Mouse (Mus musculus): ENCODE measurements at regions not wholly inside any gene's neighbourhood (a gene's known extent, or its start where the extent isn't known, plus 50 kb on each side); places are given as distances from the start of the nearest gene placed in this dataset.
"Not testable (repeated sequence)": the region's sequence is repeated elsewhere in the genome, so short reads cannot be mapped to it uniquely, and the experiment has no call there.

DNA sequence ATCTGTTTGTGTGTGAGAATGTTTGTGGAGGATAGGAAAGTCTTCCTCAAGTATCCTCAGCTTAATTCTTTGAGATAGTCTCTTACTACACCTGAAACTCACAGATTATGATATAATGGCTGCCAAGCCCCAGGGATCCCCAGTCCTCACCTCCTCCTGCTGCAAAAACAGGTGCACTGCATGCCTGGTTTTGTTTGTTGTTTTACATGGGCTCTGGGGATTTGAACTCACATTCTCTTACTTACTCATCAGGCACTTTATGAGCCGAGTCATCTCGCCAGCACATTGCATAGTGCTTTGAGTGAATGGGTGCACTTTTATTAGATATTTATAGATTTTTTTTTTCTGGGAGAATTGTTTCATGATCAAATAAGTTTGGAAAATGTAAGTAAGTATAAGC lies 56.3 kb downstream of the Mterf1b start:
- DNase-seq (ENCODE audit: low spot score) = no peak

DNA sequence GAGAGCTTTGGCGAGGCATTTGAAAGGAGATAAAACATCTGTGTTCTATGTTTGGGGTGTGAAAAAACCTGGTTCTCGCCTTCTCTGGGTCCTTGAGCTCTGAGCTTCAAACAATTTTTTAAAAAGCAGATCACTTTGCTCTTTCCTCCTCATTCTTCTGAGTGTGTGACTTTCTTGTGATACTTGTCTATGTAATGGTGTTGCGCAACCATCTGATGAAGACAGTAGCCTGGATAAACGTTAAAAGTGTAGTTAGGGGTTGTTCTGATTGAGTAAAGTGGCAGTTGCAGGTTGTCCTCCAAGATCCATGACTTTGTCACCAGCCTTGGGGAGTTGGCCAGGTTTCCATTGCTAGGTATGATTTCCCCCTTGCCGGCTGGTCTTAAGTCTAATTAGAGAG lies 62.1 kb downstream of the Mterf1b start:
- not testable (repeated sequence) for DNase-seq (ENCODE audit: low spot score)

- DNase-seq (ENCODE audit: low spot score) = no peak
Measured at GRCm38 (mm10) chr5:4257048-4257750, 65.0 kb downstream of the Mterf1b start.

DNA sequence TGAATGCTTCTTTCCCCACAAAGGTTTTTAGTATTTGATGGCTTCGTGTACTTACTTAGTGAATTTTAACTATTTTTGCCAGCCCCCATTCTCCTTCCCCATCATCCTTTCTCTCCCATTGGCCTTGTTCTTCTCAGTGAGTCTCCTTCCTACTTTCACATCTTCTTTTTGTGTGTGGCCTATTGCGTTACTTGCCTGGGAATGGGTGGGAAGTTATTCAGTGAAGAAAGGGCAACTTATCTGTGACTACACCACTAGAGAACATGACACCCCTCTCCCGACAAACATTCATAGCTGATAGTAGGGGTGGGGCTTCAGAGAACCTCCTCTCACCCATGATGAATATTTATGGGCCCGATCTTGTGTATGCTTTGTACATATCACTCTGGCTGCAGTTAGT lies 67.1 kb downstream of the Mterf1b start:
- DNase-seq (ENCODE audit: low spot score) = no peak

GRCm38 (mm10) chr5:4262666-4263065 lies 70.5 kb downstream of the Mterf1b start:
- DNase-seq (ENCODE audit: low spot score) = no peak

DNA sequence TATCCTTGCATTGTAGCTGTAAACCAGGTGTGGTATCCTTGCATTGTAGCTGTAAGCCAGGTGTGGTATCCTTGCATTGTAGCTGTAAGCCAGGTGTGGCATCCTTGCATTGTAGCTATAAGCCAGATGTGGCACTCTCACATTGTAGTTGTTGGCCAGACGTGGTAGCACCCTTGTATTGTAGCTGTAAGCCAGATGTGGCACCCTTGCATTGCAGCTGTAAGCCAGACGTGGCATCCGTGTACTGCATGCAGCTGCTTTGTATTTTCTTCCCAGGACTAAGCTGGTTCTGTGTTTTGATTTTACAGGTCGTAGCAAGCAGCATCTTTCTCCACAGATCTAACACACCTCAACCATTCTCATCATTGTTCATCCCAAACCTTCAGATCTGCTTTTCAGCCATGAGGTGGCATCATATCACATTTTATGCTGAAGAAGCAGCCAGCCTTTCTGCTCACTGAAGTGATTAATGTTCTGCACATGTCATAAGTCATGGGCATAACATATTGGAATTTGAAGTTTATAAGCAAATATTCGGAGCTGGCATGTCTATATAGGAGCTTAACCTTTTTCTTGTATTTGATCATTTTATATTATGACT lies 71.5 kb downstream of the Mterf1b start:
- DNase-seq (ENCODE audit: low spot score) = peak; percentile 9

DNA sequence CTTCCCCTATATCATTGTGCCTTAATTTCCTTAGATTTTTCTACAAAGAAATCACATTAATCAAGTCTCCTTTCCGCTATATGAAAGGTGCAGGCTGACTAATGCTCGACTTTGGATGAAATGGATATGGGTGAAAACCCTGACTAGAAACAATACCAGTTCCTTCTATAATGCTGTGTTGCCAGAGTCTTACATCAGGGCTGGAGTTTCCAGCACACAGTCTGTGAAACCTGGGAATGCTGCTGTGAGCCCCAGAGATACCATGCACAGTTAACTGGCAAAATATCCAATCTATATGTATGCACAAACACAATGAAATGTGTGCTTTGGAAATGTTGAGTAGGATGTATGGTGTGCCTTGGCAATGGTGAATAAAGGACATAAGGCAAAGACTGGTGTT lies 75.5 kb downstream of the Mterf1b start:
- no peak for DNase-seq (ENCODE audit: low spot score)

DNA sequence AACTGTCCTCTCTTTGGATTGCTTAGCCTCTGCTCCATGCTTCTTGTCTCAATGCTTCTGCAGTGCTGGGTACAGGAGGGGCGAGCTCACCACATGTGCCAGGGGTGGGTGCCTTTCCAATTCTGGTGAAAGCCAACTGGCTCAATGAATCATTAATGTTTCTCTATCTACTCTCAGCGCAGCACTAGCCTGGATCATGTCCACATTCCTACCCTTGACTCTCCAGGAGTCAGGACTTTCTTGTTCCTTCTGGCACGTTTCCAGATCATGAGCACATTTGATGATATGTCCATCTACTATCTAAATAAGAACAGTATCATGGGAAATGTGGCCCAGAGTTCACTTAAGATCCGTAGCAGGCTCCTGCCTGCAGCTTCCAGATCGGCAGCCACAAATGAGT lies 80.8 kb downstream of the Mterf1b start:
- DNase-seq (ENCODE audit: low spot score) = no peak

DNA sequence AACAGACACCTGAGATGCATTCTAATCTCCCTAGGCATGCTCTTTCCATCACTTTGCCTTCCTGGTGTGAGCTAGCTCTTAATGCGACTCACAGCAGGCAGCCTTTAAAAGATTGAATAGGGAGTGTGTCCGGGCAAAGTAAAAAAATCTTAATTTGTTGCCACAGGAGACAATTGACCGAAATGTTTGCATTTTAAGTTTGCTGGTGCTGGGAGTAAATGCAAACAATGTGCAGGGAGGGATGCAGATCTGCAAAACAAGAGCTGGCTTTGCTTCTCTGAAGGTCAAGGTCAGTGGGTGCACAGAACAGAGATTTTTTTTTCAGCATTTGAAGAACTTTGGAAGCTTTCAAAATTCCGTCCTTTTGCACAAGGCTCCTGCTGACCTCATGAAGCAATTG lies 111.4 kb downstream of the Mterf1b start:
- no peak for DNase-seq (ENCODE audit: low spot score)

DNA sequence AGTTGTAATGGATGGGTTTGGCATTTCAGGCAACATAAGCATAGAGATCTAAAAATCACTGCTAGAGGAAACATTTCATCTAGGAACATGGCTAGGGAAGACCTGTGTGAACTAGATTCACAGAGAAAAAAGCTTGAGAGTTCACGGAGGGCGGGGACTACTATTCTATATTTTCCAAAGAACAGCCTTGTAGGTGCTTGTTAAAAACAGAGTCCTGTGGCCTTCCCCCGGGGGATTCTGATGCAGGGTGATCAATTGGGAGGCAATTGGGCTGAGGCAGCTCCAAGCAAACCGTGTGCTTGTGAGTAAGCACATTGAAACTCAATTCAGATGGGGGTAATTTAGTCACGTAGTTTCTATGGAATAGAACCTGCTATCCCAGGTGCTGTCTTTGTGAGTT lies 112.0 kb downstream of the Mterf1b start:
- no peak for DNase-seq (ENCODE audit: low spot score)

DNA sequence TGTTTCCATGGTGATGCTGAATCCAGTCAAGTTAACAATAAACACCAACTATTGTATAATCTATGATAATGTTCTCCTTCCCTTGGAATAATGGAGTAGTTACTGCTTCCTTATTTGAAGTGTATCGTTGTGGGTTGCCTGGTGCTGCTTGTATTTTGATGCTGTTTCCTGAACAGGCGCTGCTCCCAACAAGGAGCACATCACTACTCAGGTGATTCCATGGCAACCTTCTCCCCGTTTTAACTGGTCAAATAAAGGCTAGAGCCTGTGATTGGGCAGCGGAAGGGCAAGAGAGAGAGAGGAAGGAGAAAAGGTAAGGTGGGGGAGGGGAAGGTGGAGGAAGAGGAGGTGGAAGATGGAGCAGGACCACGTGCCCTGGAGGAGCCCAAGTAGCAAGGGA lies 116.3 kb downstream of the Mterf1b start:
- no peak for DNase-seq (ENCODE audit: low spot score)

DNA sequence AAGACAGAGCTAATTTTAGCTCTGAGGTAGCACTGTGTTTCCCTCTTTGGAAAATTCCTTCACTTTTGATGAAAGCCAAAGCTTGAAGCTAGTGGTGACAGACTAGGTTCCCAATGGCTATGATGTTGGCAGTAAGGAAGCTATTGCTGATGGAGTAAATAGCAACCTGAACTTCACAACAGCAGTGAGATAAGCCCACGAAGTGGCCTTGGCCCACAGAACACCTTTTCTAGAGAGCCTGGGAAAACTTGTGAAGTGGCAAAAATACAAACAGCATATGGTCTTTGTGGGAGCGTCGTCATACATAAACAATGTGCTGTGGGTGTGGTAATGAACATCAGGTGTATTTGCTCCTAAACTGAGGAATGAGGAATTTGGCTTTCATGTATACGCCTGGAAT lies 119.0 kb downstream of the Mterf1b start:
- no peak for DNase-seq (ENCODE audit: low spot score)

DNA sequence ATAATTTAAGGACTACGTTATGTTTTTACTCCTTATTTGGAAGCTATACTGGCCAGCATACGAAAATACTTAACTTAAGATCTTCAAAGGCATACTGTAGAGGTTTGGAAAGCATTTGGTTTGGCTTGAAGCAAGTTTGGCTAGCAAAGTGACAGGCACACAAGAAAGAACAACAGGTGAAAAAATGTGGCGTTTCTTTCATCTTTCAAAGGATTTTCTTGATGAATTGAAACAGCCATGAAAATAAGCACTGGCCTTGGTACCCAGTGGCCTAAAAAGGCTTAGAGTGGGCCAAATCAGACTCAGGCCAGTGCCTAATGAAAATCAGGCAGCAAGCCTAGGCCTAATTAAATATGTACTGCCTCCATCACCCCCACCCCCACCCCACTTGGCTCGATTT lies 119.4 kb downstream of the Mterf1b start:
- peak; percentile 7 for DNase-seq (ENCODE audit: low spot score)

DNA sequence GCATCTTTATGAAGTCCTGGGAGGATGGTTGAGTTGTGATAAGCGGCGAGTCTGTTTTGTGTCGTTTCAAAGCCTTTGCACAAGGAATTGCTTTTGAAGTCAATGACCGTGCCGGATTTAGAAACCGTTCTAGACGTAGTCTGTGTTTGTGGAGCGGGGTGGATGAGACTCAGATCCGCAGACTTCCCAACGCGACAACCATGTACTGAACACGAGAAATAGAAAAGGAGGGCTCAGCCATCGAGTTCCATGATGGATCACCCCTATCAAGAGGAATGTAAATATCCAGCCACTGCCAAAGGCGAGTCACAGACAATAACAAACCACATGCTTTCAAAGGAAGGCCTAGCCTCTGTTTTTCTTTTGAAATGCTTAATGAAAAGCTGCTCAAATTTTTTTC lies 120.5 kb downstream of the Mterf1b start:
- no peak for DNase-seq (ENCODE audit: low spot score)

GRCm38 (mm10) chr5:4322634-4323386 lies 130.6 kb downstream of the Mterf1b start:
- DNase-seq (ENCODE audit: low spot score) = no peak

DNA sequence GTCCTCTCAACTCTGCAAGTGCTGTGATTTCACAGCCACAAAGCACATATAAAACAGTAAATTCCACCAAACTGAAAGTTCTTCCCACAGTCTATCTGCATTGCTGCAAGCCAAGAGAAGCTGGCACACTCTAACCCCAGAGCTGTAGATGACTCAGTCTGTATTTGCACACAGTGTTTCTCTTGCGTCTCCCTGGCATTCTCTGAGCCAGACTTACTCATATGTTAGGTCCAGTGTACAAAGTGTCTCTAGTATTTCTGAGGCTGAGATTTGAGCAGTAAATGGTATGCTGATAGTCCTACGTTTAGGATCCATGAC lies 131.2 kb downstream of the Mterf1b start:
- no peak for DNase-seq (ENCODE audit: low spot score)

GRCm38 (mm10) chr5:4325813-4326212 lies 133.6 kb downstream of the Mterf1b start:
- DNase-seq (ENCODE audit: low spot score) = no peak

DNA sequence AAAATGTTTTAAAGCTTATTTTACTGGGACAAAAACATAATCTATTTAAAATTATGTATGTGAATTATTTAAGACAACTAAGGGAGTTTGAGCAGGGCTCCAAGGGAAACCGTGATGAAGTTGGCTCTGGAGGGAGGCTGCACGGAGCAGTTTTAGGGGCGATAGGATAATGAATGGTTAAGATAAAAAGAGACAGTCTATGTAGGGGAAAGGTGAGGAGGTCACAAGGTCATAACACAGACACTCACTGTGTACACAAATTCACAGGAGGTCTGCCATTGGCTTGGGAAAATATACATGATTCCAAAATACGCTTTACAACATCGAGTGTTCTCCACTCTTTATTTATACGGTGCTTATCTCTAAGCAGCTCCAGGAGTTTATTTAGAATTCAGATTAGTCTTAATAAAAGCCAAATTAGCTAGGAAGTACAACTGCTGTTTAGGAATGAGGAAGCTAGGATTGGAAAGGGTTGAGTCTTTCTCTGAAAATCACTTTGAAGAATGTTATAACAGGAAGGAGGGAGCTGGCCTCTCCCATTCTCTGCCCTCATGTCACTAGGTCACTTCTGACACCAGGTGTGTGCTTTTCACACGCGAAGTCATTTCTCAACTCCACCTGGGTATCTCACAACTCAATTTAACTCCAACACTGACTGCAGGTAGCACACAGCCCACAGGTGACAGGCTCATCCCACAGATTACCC lies 134.3 kb downstream of the Mterf1b start:
- DNase-seq (ENCODE audit: low spot score) = no peak

DNA sequence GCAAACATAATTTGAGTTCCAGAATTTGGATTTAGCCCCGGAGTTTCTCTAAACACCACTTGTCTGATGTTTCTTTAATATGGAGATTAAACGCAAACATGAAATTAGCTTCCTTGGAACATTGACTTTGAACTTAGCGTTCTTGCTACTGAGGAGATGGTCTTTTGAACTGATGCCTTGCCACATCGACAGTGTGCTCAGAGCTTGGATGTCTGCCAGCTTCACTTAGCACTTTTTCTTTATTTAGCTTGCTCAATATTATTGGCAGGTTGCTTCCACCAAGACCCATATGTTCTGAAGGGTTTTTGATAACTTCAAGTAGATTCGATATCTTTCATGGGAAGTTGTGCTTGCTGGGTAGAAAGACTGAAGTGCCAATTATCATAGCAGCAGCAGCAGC lies 143.5 kb downstream of the Mterf1b start:
- DNase-seq (ENCODE audit: low spot score) = no peak

DNA sequence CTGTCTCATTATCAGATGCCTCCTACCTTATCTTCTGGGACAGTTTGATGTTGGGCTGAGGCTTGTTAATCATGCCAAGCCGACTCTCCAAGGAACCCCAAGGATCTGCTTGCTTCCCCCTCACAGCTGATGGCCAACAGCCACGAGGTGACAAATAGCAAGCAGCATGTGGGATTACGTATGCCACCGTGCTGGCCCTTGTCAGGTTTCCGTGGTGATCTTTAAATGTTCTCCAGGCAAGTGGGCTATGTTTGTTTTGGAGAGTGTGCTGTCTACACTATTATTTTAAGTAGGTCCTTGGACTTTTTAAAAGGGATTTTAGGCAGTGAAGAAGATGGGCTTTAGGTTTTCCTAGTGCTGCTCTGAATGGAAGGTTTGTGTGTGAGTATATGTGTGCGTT lies 149.8 kb downstream of the Mterf1b start:
- no peak for DNase-seq (ENCODE audit: low spot score)

GRCm38 (mm10) chr5:4344458-4344857 lies 152.3 kb downstream of the Mterf1b start:
- no peak for DNase-seq (ENCODE audit: low spot score)

- no peak for DNase-seq (ENCODE audit: low spot score)
Measured at GRCm38 (mm10) chr5:4348334-4348733, 156.2 kb downstream of the Mterf1b start.

- DNase-seq (ENCODE audit: low spot score) = no peak
Measured at GRCm38 (mm10) chr5:4349943-4350342, 157.8 kb downstream of the Mterf1b start.

Data from left cerebral cortex, adult 11 months (tissue).